Mouse (Mus musculus): ENCODE measurements around the gene Abca1. TPM values are rescaled to one million over a fixed set of nuclear protein-coding genes. Genes with fewer than 3 reads are reported as not detected.

Gene Abca1
- 8.2 TPM for polyA plus RNA-seq (2014; fragmentation: Illumina TruSeq; extraction: RNeasy Lipid Tissue Mini Kit (QIAGEN cat#74804); ENCODE audit: low read depth, low replicate concordance)

DNA sequence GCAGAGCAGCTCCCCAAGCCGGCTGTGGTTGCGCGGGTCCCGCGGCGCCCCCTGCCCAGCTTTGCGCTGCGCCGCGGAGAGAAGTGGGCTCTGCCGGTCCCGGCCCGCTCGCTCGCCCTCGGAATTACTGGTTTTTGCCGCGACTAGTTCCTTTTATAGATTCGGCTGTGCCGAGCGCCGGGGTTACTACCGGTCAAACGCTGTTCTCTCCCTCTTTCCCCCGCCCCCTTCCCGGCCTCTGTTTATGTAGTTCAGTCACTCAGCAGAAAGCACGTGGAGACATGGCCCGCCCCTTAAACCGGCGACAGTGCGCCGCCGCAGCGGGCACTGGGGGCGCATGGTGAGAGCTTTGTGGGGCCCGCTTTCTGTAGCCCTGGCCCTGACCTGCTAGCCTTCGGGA, at the start of gene Abca1:
Gene Abca1, minus strand, starts transcription at position 129 of the 400 bp plus-strand sequence.

DNA sequence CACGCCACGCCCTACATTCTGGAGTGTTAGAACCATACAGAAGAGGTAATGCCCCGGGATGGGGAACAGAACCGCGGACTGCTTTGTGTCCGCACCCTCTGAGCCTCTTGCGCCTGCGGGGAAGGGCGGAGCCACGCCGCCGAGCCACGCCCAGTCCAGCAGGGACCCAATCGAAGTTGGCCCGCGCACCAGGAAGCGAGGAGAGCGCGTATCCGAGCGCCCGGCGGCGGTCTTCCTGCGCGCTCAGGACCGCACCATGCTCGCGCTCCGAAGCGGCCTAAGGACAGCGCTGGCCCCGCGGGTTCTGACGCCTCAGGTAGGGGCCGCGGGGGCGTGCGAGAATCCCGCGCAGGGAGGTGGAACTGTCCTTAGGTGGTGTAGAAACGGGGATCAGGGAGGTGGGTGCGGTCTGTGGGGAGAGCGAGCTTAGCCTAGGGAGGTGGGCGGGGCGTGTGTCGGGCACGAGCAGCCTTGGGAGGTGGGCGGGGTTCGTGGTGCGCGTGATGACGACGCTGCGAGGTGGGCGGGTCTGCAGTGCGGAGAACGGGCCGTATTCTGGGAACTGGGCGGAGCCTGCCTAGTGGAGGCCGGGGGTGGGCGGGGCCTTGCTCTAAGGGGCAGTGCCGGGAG, 147.8 kb downstream of the Abca1 start, which contains the start of gene Nipsnap3b:
Gene Nipsnap3b, plus strand, starts transcription at position 149 of the 630 bp plus-strand sequence.

GRCm38 (mm10) chr4:52989248-52989647, 170.4 kb downstream of the Abca1 start, which contains the start of gene Nipsnap3a:
TSS of gene Nipsnap3a (plus strand) at chr4:52989272.

Other genes starting within 250 kb of the Abca1 start
- gene Olfr272, start 240.7 kb downstream of the Abca1 start, polyA plus RNA-seq (2014; fragmentation: Illumina TruSeq; extraction: RNeasy Lipid Tissue Mini Kit (QIAGEN cat#74804); ENCODE audit: low read depth, low replicate concordance): not detected
- gene Olfr270, start 195.3 kb downstream of the Abca1 start, polyA plus RNA-seq (2014; fragmentation: Illumina TruSeq; extraction: RNeasy Lipid Tissue Mini Kit (QIAGEN cat#74804); ENCODE audit: low read depth, low replicate concordance): not detected
- gene Nipsnap3a, start 170.6 kb downstream of the Abca1 start, polyA plus RNA-seq (2014; fragmentation: Illumina TruSeq; extraction: RNeasy Lipid Tissue Mini Kit (QIAGEN cat#74804); ENCODE audit: low read depth, low replicate concordance): not detected
- 6.2 TPM for gene Nipsnap3b, start 148.0 kb downstream of the Abca1 start, polyA plus RNA-seq (2014; fragmentation: Illumina TruSeq; extraction: RNeasy Lipid Tissue Mini Kit (QIAGEN cat#74804); ENCODE audit: low read depth, low replicate concordance)

Measured in heart, adult 10 weeks (tissue).